In the genomic region with DNA sequence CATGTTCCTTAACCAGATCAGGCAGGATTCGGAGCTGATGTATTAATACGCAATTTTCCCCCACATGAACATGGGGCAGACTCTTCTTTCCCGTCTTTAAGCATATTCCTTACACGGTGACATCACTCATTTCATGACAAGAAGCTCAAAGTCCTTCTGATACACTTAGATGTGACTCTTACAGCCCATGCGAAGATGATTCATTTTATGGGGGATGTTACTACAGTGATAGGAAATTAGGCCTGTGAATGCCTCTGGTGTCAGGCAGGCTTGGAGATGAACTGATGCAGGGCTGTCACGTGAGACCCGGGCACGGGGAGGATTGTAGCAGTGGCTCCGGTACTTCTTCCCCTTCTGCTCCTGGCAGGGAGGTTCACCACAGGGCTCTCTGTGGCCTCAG, we compare ENCODE assay signal across 12 mouse cellular contexts.
"Had no signal": no experiment of that assay in that cellular context is flagged by ENCODE, and none has a peak within 500 bp of the region (broad histone marks: within the 10 kb centered on the region; RNA-seq: fewer than 3 reads in every experiment).

No protein-coding gene starts in this region.

- DNase-seq: kidney, adult 11 months; layer of hippocampus, adult 9-11 months; layer of hippocampus, postnatal 36 days; lung, embryonic 14.5 days; thymus, postnatal 4 days had no signal

- H3K4me3 ChIP-seq: kidney, embryonic 15.5 days; limb, embryonic 15.5 days; liver, embryonic 12.5 days; midbrain, embryonic 12.5 days; neural tube, embryonic 15.5 days; stomach, embryonic 15.5 days had no signal

- H3K9ac ChIP-seq: kidney, embryonic 15.5 days; limb, embryonic 15.5 days; liver, embryonic 12.5 days; lung, embryonic 14.5 days; midbrain, embryonic 12.5 days; neural tube, embryonic 15.5 days; stomach, embryonic 15.5 days had no signal

- H3K36me3 ChIP-seq: limb, embryonic 15.5 days; liver, embryonic 12.5 days; neural tube, embryonic 15.5 days; stomach, embryonic 15.5 days had no signal

- H3K27me3 ChIP-seq: stomach, embryonic 15.5 days had no signal

- H3K27ac ChIP-seq: kidney, embryonic 15.5 days; limb, embryonic 15.5 days; liver, embryonic 12.5 days; midbrain, embryonic 12.5 days; neural tube, embryonic 15.5 days; stomach, embryonic 15.5 days had no signal

- H3K9me3 ChIP-seq: kidney, embryonic 15.5 days; limb, embryonic 15.5 days; liver, embryonic 12.5 days; midbrain, embryonic 12.5 days; neural tube, embryonic 15.5 days; stomach, embryonic 15.5 days had no signal

- H3K4me2 ChIP-seq: kidney, embryonic 15.5 days; limb, embryonic 15.5 days; liver, embryonic 12.5 days; lung, embryonic 14.5 days; midbrain, embryonic 12.5 days; neural tube, embryonic 15.5 days; stomach, embryonic 15.5 days had no signal

- ATAC-seq: liver, embryonic 12.5 days; midbrain, embryonic 16.5 days had no signal
